Mouse (Mus musculus) gastrocnemius, postnatal 10 days (tissue): ENCODE measurements at regions not wholly inside any gene's neighbourhood (a gene's known extent, or its start where the extent isn't known, plus 50 kb on each side); places are given as distances from the start of the nearest gene placed in this dataset.
A peak's percentile ranks its signal among the peaks of the same experiment; 100 is the strongest.

Experiments used
- DNase-seq: peaks from one replicate; pipeline ENCODE4 v3.0.0; 2021; ENCODE audit warnings: mixed read lengths

DNA sequence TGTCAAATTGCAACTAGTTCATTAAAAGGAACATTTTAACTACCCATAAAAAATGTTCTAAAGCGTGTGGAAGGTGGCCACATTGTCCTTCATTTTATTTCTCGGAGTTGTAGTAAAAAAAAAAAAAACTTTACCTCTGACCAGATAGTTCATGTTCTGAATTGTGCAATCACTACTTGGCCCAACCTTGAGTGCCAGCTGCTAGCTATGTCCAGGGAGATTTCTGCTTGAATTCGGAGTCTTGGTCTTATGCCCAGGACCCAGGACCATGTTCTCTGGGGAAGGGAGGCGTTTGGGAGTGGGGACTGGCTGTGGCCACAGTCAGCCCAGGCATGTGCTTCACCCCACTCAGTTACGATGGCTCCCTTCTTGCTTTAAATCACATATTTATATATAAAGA is 54.9 kb upstream of the Atp1b3 start:
- no peak for DNase-seq

DNA sequence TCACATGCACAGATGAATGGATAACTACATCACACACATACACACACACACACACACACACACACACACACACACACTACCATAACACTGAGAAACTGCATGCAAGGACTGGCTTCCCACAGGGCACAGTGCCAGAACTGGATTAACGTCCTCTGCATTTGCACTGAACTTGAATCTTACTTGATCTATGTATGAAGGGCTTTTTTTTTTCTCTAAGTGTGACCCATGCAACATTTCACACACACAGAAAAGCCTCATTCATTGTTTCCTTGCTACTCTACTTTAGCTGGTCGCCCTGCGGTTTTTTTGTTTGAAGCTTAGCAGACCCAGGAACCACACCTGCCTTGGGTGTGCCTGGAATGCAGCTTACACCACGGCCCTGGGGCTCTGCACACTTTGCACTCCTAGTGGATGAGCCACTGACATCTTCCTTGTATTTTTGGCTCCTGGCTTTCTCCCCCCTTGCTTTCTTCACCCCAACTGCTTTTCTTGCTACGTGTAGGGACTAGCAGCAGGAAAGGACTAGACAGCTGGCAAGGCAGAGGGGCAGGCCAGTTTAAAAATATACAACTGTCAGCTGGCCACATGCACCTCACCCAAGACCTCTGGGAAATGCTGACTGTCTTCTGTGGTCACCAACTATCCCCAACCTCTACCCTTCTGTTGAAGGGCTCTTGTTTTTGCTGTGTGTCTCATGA is 51.8 kb upstream of the Atp1b3 start:
- DNase-seq = peak; percentile 39
